Mouse (Mus musculus) cerebellum, adult 2 months (tissue): ENCODE results near the gene Cpeb2.

Experiments used
- CTCF ChIP-seq: fragments of 200-500 bp; IDR thresholded peaks from 2 replicates; pipeline ENCODE4 v1.5.1; 2011; ENCODE audit warnings: low read depth, mild to moderate bottlenecking, control low read depth, low read length, moderate library complexity, borderline replicate concordance; ENCODE audit not compliant: insufficient read depth
- POLR2A ChIP-seq: fragments of 200-500 bp; IDR thresholded peaks from 2 replicates; pipeline ENCODE4 v1.6.1; 2011; ENCODE audit warnings: low read length, control low read depth, borderline replicate concordance; ENCODE audit not compliant: insufficient read depth

- TF ChIP-seq CTCF (no peak), POLR2A (no peak)
Observed at GRCm38 (mm10) chr5:43293136-43293535, 60.2 kb downstream of the Cpeb2 start.
